Mouse (Mus musculus) forebrain, embryonic 12.5 days (tissue): ENCODE measurements around the gene Fam71e1. TPM values are rescaled to one million over a fixed set of nuclear protein-coding genes. Genes with fewer than 3 reads are reported as not detected.

Experiments
- ATAC-seq: fragments of 200-750 bp; cut with Nextera tagmentation; 2 replicates; pipeline ENCODE4 v1.8.0; 2017; ENCODE audit warnings: moderate TSS enrichment; ENCODE audit not compliant: low FRiP score
- H3K27ac ChIP-seq: fragments of 300-500 bp; sonication (generic); 2 replicates; pipeline ENCODE4 v1.5.1; 2016; ENCODE audit warnings: mild to moderate bottlenecking
- H3K27me3 ChIP-seq: fragments of 300-500 bp; sonication (generic); 2 replicates; pipeline ENCODE4 v1.6.1; 2016; ENCODE audit warnings: mild to moderate bottlenecking
- H3K36me3 ChIP-seq: fragments of 300-500 bp; sonication (generic); replicated peaks from 2 replicates; pipeline ENCODE4 v1.6.1; 2016; ENCODE audit warnings: mild to moderate bottlenecking
- H3K4me1 ChIP-seq: fragments of 300-500 bp; sonication (generic); 2 replicates; pipeline ENCODE4 v1.6.1; 2016
- H3K4me2 ChIP-seq: fragments of 300-500 bp; sonication (generic); 2 replicates; pipeline ENCODE4 v1.6.1; 2016; ENCODE audit warnings: mild to moderate bottlenecking, moderate library complexity
- H3K4me3 ChIP-seq: fragments of 300-500 bp; sonication (generic); replicated peaks from 2 replicates; pipeline ENCODE4 v1.5.1; 2016; ENCODE audit warnings: mild to moderate bottlenecking
- H3K9ac ChIP-seq: fragments of 300-500 bp; sonication (generic); 2 replicates; pipeline ENCODE4 v1.6.1; 2016; ENCODE audit warnings: mild to moderate bottlenecking
- H3K9me3 ChIP-seq: fragments of 300-500 bp; sonication (generic); 2 replicates; pipeline ENCODE4 v1.6.1; 2016
- WGBS: fragments of 180-500 bp; shearing (Covaris S2); methylation state at CpG from one replicate; pipeline ENCODE4 v1.1.7; 2016; 5-methylcytosine and 5-hydroxymethylcytosine counted together
- microRNA-seq: library from miRNA; unstranded; fragments of <30 nt; microRNA quantifications from one replicate; pipeline ENCODE4, GENCODE M21; 2017
- polyA plus RNA-seq: library from polyadenylated mRNA; unstranded; fragments of >200 nt; fragmentation: Nextera tagmentation; extraction: Ambion mirVana; gene quantifications from 2 replicates; pipeline ENCODE4 v1.2.1, GENCODE M21; 2016

The Fam71e1 gene
- polyA plus RNA-seq, 1 experiment from 2014 or later = 29.8 TPM

GRCm38 (mm10) chr7:44548497-44549087 is 52.2 kb downstream of the Fam71e1 start, which contains the start of gene Pold1:
Gene Pold1, minus strand, starts transcription at chr7:44548849.
- peaks cover 23% of the 10 kb centered on the region for H3K4me1 ChIP-seq
- peak within 1 kb of the TSS; percentile 58 for H3K4me2 ChIP-seq
- peak within 1 kb of the TSS; percentile 50 for H3K4me3 ChIP-seq
- no peaks in the 10 kb centered on the region for H3K9me3 ChIP-seq
- H3K27ac ChIP-seq = peak within 1 kb of the TSS; percentile 59
- no peaks in the 10 kb centered on the region for H3K27me3 ChIP-seq
- H3K36me3 ChIP-seq = peaks cover 34% of the 10 kb centered on the region
- peak within 1 kb of the TSS; percentile 56 for H3K9ac ChIP-seq
- under 1% methylated on average over 43 of the region's 43 CpGs for WGBS
- peak; percentile 93 for ATAC-seq

- no peak for ATAC-seq
- Histone ChIP-seq H3K27me3 (no peaks in the 10 kb centered on the region), H3K9me3 (no peaks in the 10 kb centered on the region), H3K27ac (no peak overlapping the region), H3K36me3 (peaks cover 34% of the 10 kb centered on the region), H3K4me3 (0 out of 2 replicates have a peak overlapping the region, but pooled peaks have one; percentile 4), H3K9ac (no peak overlapping the region), H3K4me2 (no peak overlapping the region), H3K4me1 (peaks cover 26% of the 10 kb centered on the region)
- 94% methylated on average over 23 of the region's 23 CpGs for WGBS
These were observed 53.4 kb downstream of the Fam71e1 start for GRCm38 (mm10) chr7:44549621-44550408.

GRCm38 (mm10) chr7:44550409-44550678 is 54.0 kb downstream of the Fam71e1 start:
- no peaks in the 10 kb centered on the region for H3K9me3 ChIP-seq
- no peak overlapping the region for H3K4me2 ChIP-seq
- ATAC-seq = no peak
- peaks cover 34% of the 10 kb centered on the region for H3K36me3 ChIP-seq
- peaks cover 1% of the 10 kb centered on the region; the same call in 1 of the 2 replicates for H3K27me3 ChIP-seq
- no peak overlapping the region for H3K27ac ChIP-seq
- no peak overlapping the region for H3K4me3 ChIP-seq
- 95% methylated on average over 12 of the region's 12 CpGs for WGBS
- H3K9ac ChIP-seq = no peak overlapping the region
- peaks cover 26% of the 10 kb centered on the region for H3K4me1 ChIP-seq

Small RNA genes within 50 kb of the gene (microRNA-seq; reads per million reads assigned to microRNA genes)
- gene Mir7052 = not detected
- 0.97 reads per million for gene Mir7053

Other genes with a start within 250 kb of the Fam71e1 start
- gene 1700028J19Rik, start 249.9 kb upstream of the Fam71e1 start, polyA plus RNA-seq = 1.1 and 1.3 TPM in 2 replicates
- 195 and 203 TPM in 2 replicates for gene 2410002F23Rik, start 249.9 kb upstream of the Fam71e1 start, polyA plus RNA-seq
- 0.11 and 0.17 TPM in 2 replicates for gene Acp4, start 239.2 kb upstream of the Fam71e1 start, polyA plus RNA-seq
- not detected in 2 replicates for gene Gm15517, start 235.1 kb upstream of the Fam71e1 start, polyA plus RNA-seq
- 2.5 and 2.9 TPM in 2 replicates for gene Clec11a, start 189.7 kb upstream of the Fam71e1 start, polyA plus RNA-seq
- gene Shank1, start 186.3 kb upstream of the Fam71e1 start, polyA plus RNA-seq = 7.7 and 8.0 TPM in 2 replicates
- 5.5 and 6.6 TPM in 2 replicates for gene Syt3, start 112.5 kb upstream of the Fam71e1 start, polyA plus RNA-seq
- gene 1700008O03Rik, start 110.8 kb upstream of the Fam71e1 start, polyA plus RNA-seq = 0.86 and 1.5 TPM in 2 replicates
- 10.6 and 12.0 TPM in 2 replicates for gene Lrrc4b, start 67.6 kb upstream of the Fam71e1 start, polyA plus RNA-seq
- 4.8 TPM in 2 replicates for gene Aspdh, start 31.2 kb upstream of the Fam71e1 start, polyA plus RNA-seq
- 47.2 and 56.8 TPM in 2 replicates for gene Josd2, start 28.6 kb upstream of the Fam71e1 start, polyA plus RNA-seq
- 121 and 125 TPM in 2 replicates for gene Emc10, start 52 bp upstream of the Fam71e1 start, polyA plus RNA-seq
- 0.13 and 0.17 TPM in 2 replicates for gene Mybpc2, start 28.1 kb downstream of the Fam71e1 start, polyA plus RNA-seq
- gene Spib, start 35.5 kb downstream of the Fam71e1 start, polyA plus RNA-seq = not detected in 2 replicates
- gene Pold1, start 52.3 kb downstream of the Fam71e1 start, polyA plus RNA-seq = 111 and 126 TPM in 2 replicates
- 72.7 and 73.5 TPM in 2 replicates for gene Nr1h2, start 57.4 kb downstream of the Fam71e1 start, polyA plus RNA-seq
- 0.38 and 0.51 TPM in 2 replicates for gene Napsa, start 75.8 kb downstream of the Fam71e1 start, polyA plus RNA-seq
- gene Kcnc3, start 94.1 kb downstream of the Fam71e1 start, polyA plus RNA-seq = 1.7 and 1.9 TPM in 2 replicates
- gene Myh14, start 174.3 kb downstream of the Fam71e1 start, polyA plus RNA-seq = 2.1 and 2.3 TPM in 2 replicates
- not detected in 2 replicates for gene Izumo2, start 212.2 kb downstream of the Fam71e1 start, polyA plus RNA-seq